Mouse (Mus musculus) R1 (cell line): ENCODE data around the gene Srf.
A peak's percentile ranks its signal among the peaks of the same experiment; 100 is the strongest.

Experiments used
- DNase-seq: peaks from one replicate; pipeline ENCODE4 v3.0.0-alpha.2; 2018; ENCODE audit warnings: low read depth, low spot score

Srf gene

DNA sequence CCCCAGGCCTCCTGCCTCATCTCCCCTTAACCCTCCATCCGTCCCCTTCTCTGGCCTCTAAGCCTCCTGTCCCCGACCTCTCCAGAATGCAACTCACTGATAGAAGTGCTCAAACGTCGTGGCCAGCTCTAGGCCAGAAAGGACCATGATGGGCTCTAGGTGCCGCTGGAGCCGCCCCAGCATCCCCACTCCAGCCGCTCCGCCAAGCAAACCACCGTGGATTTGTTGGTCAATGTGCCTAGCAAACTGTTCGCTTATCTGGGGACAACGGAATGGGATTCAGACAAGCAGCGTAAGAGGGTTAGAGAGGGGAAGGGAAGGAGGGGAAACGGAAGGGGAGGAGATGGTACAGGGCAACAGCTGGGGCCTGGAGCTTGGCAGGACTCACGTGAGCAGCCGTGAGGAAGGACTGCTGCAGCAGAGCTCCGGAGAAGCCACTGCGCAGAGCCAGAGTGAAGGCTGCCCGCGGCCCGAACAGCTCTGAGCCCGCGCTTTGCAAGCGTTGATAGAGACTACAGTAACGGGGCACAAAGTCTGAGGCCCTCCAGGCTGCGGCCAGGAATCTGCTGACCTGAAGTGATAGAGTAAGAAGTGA, 35.5 kb downstream of the Srf start:
- DNase-seq, result peak; percentile 33

DNA sequence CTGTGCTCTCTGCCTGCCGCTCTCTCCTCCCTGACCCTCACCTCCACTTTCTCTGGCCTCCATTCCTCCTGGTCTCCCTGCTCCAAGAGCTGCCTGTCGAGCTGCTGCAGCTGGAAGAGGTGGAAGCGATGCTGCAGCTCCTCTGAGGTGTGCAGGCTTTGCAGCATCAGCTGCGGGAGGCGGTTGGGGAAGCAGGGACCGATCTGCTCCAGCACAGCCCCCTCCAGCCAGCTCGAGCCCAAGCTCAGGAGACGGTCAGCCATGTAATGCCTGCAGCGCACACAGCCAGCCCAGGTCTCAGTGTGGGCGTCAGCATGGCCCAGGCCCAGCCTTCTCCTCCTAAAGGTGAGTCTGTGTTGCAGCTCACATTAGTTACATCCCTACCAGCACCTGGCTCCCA, 36.0 kb downstream of the Srf start:
- DNase-seq, result no peak

DNA sequence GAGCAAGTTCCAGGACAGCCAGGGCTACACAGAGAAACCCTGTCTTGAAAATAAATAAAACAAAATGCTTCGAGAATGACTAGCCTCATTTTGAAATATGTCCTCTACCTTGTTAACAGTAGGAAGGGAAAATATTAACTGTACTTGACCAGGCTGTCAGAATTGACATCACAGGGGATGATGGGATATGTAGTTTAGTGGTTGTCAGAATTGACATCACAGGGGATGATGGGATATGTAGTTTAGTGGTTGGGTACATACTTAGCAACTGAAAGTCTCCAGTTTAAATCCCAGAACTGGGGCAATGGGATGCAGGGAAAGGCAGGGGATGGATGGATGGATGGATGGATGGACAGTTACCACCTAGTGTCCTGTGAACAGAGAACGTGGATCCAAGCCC, 42.6 kb downstream of the Srf start:
- DNase-seq, result no peak

DNA sequence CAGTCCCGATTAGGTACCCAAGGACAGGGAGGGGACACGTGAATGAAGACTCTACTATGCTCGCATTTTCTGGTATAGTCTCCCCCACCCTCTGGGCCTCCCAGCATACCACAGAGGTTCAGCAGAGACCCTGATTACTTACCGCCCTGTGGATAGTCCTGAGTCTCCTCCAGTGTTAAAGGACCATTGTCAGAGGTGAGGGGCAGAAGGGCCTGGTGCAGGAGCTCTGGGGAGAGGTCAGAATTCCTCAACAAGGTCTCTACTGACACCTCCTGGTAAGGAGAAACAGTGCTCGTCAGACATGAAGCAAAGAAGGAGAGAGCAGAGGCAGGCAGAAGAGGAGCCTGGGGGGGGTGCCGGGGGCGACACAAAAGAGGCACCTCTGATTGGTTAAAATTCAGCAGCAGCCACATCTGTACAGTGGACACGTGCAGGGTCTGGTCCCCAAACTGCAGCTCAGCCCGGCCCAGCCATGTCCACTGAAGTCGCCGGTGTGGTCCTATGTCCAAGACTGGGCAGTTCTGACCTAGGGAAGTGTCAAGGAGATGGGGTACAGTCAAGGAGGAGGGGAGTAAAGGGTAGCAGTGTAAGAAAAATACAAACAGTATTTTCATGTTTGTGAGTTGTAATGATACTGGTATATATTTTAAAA, 44.8 kb downstream of the Srf start:
- peak; percentile 82 for DNase-seq

DNA sequence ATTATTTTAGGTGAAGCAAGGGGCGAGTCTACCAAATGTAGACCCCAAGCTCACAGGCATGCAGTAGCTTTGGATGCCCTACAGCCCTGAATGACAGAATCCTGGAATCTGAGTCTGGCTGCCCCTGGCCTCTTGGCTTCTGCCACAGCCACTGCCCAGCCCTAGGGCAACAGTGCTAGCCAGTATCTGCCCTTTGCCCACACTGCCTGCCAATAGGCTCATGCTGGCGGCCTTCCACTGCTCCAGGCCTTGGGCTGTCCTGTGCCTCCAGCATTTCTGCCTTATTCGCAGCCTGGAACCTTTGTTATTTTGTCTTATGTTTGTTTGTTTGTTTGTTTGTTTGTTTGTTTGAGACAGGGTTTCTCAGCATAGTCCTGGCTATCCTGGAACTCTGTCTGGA, 50.4 kb downstream of the Srf start:
- DNase-seq, result no peak

DNA sequence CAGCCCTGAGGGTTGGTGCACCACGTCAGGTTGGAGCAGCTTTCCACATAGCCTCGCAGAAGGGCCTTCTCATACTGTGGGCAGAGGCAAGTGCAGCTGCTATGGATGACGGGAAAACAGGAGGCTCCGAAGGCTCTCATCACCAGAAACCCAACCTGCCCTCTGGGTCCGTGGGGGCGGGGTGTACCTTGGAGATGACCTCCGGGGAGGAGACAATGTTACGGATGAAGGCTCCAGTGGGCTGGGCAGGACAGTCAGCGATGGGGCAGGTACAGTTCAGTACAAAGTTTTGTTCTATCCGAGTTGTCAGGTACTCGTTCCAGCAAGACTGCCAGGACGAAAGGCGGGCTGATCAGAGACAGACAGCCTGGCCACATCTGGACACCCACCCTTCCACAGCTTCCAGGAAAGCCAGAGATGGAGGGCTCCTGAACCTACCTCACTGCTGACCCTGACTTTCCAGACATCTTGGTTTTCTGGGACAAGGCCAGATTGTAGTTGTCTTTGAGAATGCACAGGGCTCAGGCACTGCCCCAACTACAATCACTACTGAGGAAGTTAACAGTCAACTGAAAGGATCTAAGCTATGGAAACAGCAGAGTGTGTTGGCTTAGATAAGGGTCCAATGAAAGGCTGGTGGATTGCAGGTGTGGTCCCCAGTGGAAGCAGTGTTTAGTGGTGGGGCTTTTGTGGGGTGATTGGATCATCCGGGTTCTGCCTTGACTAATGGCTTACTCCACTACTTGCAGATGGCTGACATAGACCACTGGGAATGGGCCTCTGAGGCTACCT, 51.9 kb downstream of the Srf start:
- DNase-seq, result no peak

DNA sequence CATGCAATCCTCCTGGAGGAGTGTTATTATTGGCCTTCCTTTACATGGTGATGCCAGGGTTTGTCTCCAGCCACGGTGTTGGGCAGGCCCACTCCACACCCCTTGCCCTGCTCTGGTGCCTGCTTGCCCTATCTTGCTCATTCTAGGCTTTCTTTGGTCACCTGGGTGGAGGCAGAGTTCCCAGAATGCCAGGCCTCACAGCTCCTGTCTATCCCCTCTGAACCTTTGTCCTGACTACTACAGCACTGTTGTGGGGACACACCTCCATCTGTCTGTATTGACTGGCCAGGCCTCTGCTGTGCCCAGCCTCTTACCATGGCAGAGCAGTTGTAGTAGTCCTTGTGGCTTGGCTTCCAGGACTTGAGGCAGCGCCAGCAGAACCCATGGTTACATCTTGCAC, 53.2 kb downstream of the Srf start:
- no peak for DNase-seq
